Mouse (Mus musculus) MEL (cell line): Measurements from ENCODE around the gene Hecw2.

Source experiments
- BHLHE40 ChIP-seq: IDR thresholded peaks from 2 replicates; pipeline ENCODE4 v1.6.1; 2012; ENCODE audit warnings: low read depth, mild to moderate bottlenecking, inconsistent platforms, low read length, improper control_type of control experiment, borderline replicate concordance
- CHD2 ChIP-seq: IDR thresholded peaks from 2 replicates; pipeline ENCODE4 v1.6.1; 2011; ENCODE audit warnings: low read length, improper control_type of control experiment
- CTCF ChIP-seq, 3 experiments: IDR thresholded peaks in 2 of 3; conservative IDR thresholded peaks in 1 of 3; 2 replicates each; pipeline ENCODE4 v1.5.1; 2011 to 2012; ENCODE audit warnings: low read length in 3 of 3, low read depth in 2 of 3, mild to moderate bottlenecking in 2 of 3, improper control_type of control experiment in 1 of 3, inconsistent platforms in 1 of 3, mixed read lengths in 1 of 3, moderate library complexity in 1 of 3; ENCODE audit not compliant: control insufficient read depth in 1 of 3, insufficient read depth in 1 of 3, poor library complexity in 1 of 3, severe bottlenecking in 1 of 3
- EP300 ChIP-seq, 2 experiments: IDR thresholded peaks; 2 replicates each; pipeline ENCODE4 v1.6.1; 2011; ENCODE audit warnings: improper control_type of control experiment in 2 of 2, low read length in 2 of 2, low read depth in 1 of 2, mild to moderate bottlenecking in 1 of 2
- GABPA ChIP-seq: IDR thresholded peaks from 2 replicates; pipeline ENCODE4 v1.6.1; 2012; ENCODE audit warnings: low read depth, mild to moderate bottlenecking, inconsistent platforms, low read length, improper control_type of control experiment, moderate library complexity
- GATA1 ChIP-seq: IDR thresholded peaks from 2 replicates; pipeline ENCODE4 v1.6.1; 2011; ENCODE audit warnings: low read depth, low read length, improper control_type of control experiment
- MAFK ChIP-seq: IDR thresholded peaks from 2 replicates; pipeline ENCODE4 v1.6.1; 2011; ENCODE audit warnings: low read depth, mild to moderate bottlenecking, low read length, improper control_type of control experiment, borderline replicate concordance
- POLR2A ChIP-seq, 2 experiments: IDR thresholded peaks; 2 replicates each; pipeline ENCODE4 v1.6.1; 2011 to 2012; ENCODE audit warnings: low read length in 2 of 2, mild to moderate bottlenecking in 2 of 2, control low read depth in 1 of 2, improper control_type of control experiment in 1 of 2, low read depth in 1 of 2, moderate library complexity in 1 of 2; ENCODE audit not compliant: control insufficient read depth in 1 of 2, insufficient read depth in 1 of 2, poor library complexity in 1 of 2
- SIN3A ChIP-seq: IDR thresholded peaks from 2 replicates; pipeline ENCODE4 v1.6.1; 2012; ENCODE audit warnings: low read length, improper control_type of control experiment, inconsistent platforms
- SMC3 ChIP-seq: IDR thresholded peaks from 2 replicates; pipeline ENCODE4 v1.6.1; 2011; ENCODE audit warnings: low read depth, low read length, improper control_type of control experiment
- TBP ChIP-seq: IDR thresholded peaks from 2 replicates; pipeline ENCODE4 v1.8.0; 2011; ENCODE audit warnings: low read depth, low read length, improper control_type of control experiment
- ZKSCAN1 ChIP-seq: IDR thresholded peaks from 2 replicates; pipeline ENCODE4 v1.6.1; 2012; ENCODE audit warnings: low read depth, mild to moderate bottlenecking, inconsistent platforms, low read length, improper control_type of control experiment, moderate library complexity

DNA sequence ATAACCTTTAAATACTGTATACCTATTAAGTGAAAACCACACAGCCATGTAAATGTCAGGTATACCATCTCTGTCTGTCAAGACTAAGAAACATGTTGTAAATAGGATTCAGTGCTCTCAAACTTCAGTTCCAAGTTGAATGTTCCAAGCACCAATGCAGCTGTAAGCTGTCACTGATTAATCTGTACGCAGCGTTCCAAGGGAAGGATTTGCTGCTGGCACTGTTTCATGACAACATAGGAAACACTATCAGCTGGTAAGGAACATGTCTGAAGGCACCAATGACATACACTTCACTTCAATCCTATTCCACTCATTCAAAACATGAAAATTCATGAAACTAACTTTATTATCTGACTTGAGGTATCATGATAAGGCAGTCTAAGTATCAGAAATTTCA, 428.9 kb downstream of the Hecw2 start:
- no peak for TF ChIP-seq BHLHE40
- no peak for TF ChIP-seq TBP
- no peak for TF ChIP-seq MAFK
- no peak for TF ChIP-seq CHD2
- no peak for TF ChIP-seq GATA1
- TF ChIP-seq CTCF (IDR thresholded peaks at IDR 0.05 in 2 of 3, conservative IDR thresholded peaks at IDR 0.05 in 1 of 3; ENCODE audit: control insufficient read depth in 1 of 3, insufficient read depth in 1 of 3, low read depth in 2 of 3, low read length in 3 of 3, poor library complexity in 1 of 3, severe bottlenecking in 1 of 3): no peak
- TF ChIP-seq SIN3A: no peak
- no peak for TF ChIP-seq GABPA
- no peak for TF ChIP-seq EP300 (IDR thresholded peaks at IDR 0.05; ENCODE audit: low read depth in 1 of 2, low read length in 2 of 2)
- TF ChIP-seq SMC3: no peak
- TF ChIP-seq POLR2A (IDR thresholded peaks at IDR 0.05; ENCODE audit: control insufficient read depth in 1 of 2, insufficient read depth in 1 of 2, low read depth in 1 of 2, low read length in 2 of 2, poor library complexity in 1 of 2): no peak
- TF ChIP-seq ZKSCAN1: no peak
